Mouse (Mus musculus) testis, adult 2 months (tissue): ENCODE data around the gene Ostc.

Experiments
- CTCF ChIP-seq: fragments of 200-500 bp; IDR thresholded peaks from 2 replicates; pipeline ENCODE4 v1.5.1; 2012; ENCODE audit warnings: low read depth, mild to moderate bottlenecking, inconsistent platforms, low read length, moderate library complexity; ENCODE audit not compliant: control insufficient read depth, insufficient read depth, insufficient replicate concordance
- POLR2A ChIP-seq: fragments of 200-500 bp; IDR thresholded peaks from 2 replicates; pipeline ENCODE4 v1.6.1; 2012; ENCODE audit warnings: low read depth, mild to moderate bottlenecking, inconsistent platforms, low read length, moderate library complexity; ENCODE audit not compliant: control insufficient read depth

- TF ChIP-seq CTCF (no peak), POLR2A (no peak)
Measured at GRCm38 (mm10) chr3:130694041-130694593, 15.1 kb downstream of the Ostc start.
